Mouse (Mus musculus): ENCODE data around the gene Luc7l3.

- no peak for TF ChIP-seq CTCF (IDR thresholded peaks at IDR 0.05; ENCODE audit: control insufficient read depth, insufficient read depth, insufficient read length)
- no peak for TF ChIP-seq MAX (IDR thresholded peaks at IDR 0.05)
- no peak for TF ChIP-seq USF1 (IDR thresholded peaks at IDR 0.05; ENCODE audit: low read depth)
- no peak for TF ChIP-seq MYOG (IDR thresholded peaks at IDR 0.05; ENCODE audit: control insufficient read depth, extremely low read depth, insufficient read length)
Measured at GRCm38 (mm10) chr11:94355521-94356217, 33.9 kb upstream of the Luc7l3 start.
